Mouse (Mus musculus) kidney, adult 2 months (tissue): Measurements from ENCODE around the gene Gps2.

Experiments used
- CTCF ChIP-seq: fragments of 200-500 bp; conservative IDR thresholded peaks from 2 replicates; pipeline ENCODE4 v1.5.1; 2011; ENCODE audit warnings: low read depth, mild to moderate bottlenecking, control low read depth, low read length, moderate library complexity, mixed read lengths; ENCODE audit not compliant: insufficient read depth, insufficient read length
- POLR2A ChIP-seq: fragments of 200-500 bp; IDR thresholded peaks from one replicate; pipeline ENCODE4 v1.6.1; 2011; ENCODE audit warnings: low read depth, low read length, control low read depth

GRCm38 (mm10) chr11:69900471-69901405 lies 12.9 kb upstream of the Gps2 start, which contains the start of the genes 2810408A11Rik and Neurl4:
- TF ChIP-seq CTCF = no peak
- peak; percentile 59 for TF ChIP-seq POLR2A
